Mouse (Mus musculus): ENCODE results near the gene Lrrc32. TPM values are rescaled to one million over a fixed set of nuclear protein-coding genes. Genes with fewer than 3 reads are reported as not detected.

Lrrc32 gene
- polyA plus RNA-seq, 1 experiment from 2014 or later, result 7.2 TPM

DNA sequence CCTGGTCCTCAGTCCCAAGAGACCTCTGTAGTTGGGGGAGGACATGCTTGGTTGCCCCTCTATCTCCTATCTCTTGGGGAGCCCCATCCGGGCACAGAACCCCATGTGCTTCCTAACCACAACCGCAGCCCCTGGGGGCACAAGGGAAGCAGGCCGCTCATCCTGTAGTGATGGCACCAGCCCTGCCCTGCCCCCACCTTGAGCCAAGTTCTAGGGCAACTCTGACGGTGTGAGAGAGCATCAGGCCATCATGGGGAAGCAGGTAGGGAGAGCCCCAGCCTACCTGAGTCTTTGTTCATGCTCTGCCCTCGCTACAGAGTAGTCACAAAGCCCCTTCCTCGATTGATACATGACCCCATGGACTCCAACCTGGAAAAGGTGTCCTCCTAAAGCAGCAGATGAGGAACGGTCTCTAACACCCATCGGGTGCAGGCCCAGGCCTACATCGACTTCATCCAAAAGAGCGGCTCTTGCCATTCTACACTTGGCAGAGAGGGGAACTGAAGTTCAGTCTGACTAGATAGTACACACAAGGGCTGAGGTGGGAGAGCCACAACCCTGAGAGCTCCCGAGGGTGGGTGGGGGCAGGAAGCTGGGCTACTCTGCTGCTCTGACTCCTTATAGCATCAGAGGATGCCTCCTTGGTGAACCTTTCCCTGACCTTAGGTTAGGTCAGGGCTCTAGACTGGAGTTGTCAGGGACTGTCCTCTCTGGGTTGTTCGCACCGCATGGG lies 519 bp upstream of the Lrrc32 start:
- Histone ChIP-seq H3K9ac (no peak overlapping the region), H3K4me2 (no peak overlapping the region; the same call in 1 of the 2 replicates), H3K27me3 (ENCODE audit: insufficient read depth, low read length) (no peaks in the 10 kb centered on the region), H3K27ac (ENCODE audit: low read depth) (no peak overlapping the region), H3K4me3 (ENCODE audit: low read depth, low read length) (no peak overlapping the region), H3K4me1 (ENCODE audit: insufficient read depth) (peaks cover 17% of the 10 kb centered on the region), H3K9me3 (ENCODE audit: low read depth, low read length) (no peaks in the 10 kb centered on the region), H3K36me3 (ENCODE audit: insufficient read depth) (no peaks in the 10 kb centered on the region)
- no peak for TF ChIP-seq CTCF (IDR thresholded peaks at IDR 0.05; ENCODE audit: low read depth)
- ATAC-seq (ENCODE audit: insufficient read depth) (peak; percentile 6; the same call in 1 of the 2 replicates), DNase-seq (no peak)
- whole genome bisulfite sequencing, result 91% methylated on average over 13 of the region's 13 CpGs

DNA sequence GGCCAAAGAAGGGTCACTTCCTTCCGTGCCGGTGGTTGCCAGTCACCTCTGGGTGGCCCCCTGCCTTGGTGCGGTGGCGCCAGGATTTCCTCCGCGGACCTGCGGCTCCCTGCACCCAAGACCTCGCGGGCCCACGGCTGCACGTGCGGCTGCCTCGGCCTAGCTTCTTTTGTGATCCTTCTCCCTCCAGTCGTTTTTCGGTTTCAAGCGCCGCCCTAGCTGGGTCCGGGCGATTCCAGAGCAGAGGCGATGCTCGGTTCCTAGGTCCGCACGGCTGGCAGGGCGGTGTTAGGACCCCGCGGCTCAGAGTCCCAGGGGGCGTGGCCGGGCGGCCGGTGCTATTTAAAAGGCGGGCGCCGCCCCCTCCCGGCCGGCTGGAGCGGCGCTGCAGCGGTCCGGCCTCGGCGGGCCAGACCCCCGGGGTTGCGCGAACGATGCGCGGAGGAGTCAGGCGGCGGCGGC lies 571 bp downstream of the Lrrc32 start:
- Histone ChIP-seq H3K27ac (ENCODE audit: low read depth) (no peak overlapping the region), H3K27me3 (ENCODE audit: insufficient read depth, low read length) (no peaks in the 10 kb centered on the region), H3K9ac (peak overlapping the region; percentile 54), H3K4me3 (ENCODE audit: low read depth, low read length) (peak overlapping the region; percentile 47), H3K4me1 (ENCODE audit: insufficient read depth) (peaks cover 17% of the 10 kb centered on the region), H3K36me3 (ENCODE audit: insufficient read depth) (no peaks in the 10 kb centered on the region), H3K4me2 (peak overlapping the region; percentile 87), H3K9me3 (ENCODE audit: low read depth, low read length) (no peaks in the 10 kb centered on the region)
- TF ChIP-seq CTCF (IDR thresholded peaks at IDR 0.05; ENCODE audit: low read depth), result no peak
- DNase-seq, result peak; percentile 92
- ATAC-seq (ENCODE audit: insufficient read depth), result peak; percentile 85
- WGBS, result under 1% methylated on average over 50 of the region's 50 CpGs

DNA sequence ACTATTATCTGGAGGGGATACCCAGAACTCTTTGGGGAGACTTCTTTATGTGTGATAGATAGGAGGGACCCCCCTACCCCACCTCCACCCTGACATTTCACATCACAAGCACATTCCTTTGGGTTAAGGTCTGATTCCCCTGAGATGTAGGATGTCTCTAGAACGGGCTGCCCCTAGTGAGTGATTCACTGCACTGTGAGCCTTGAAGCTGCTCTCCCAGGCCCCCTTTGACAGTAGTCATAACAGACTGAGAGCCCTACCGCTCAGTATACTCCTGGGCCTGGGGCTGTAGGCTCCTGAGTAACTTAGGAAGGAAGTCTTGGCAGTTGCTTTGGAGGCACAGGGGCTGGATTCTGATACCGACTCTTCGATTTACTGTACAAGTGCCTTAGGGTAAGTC lies 1.2 kb downstream of the Lrrc32 start:
- Histone ChIP-seq H3K9me3 (ENCODE audit: low read depth, low read length) (no peaks in the 10 kb centered on the region), H3K4me1 (ENCODE audit: insufficient read depth) (peaks cover 17% of the 10 kb centered on the region), H3K4me3 (ENCODE audit: low read depth, low read length) (peak overlapping the region; percentile 47), H3K27ac (ENCODE audit: low read depth) (no peak overlapping the region), H3K4me2 (peak overlapping the region; percentile 87), H3K9ac (peak overlapping the region; percentile 54; the same call in 1 of the 2 replicates), H3K27me3 (ENCODE audit: insufficient read depth, low read length) (no peaks in the 10 kb centered on the region), H3K36me3 (ENCODE audit: insufficient read depth) (0 out of 2 replicates have a peak, but pooled peaks cover 5% of the 10 kb centered on the region)
- 49% methylated on average over 4 of the region's 4 CpGs for WGBS
- DNase-seq (peak; percentile 53), ATAC-seq (ENCODE audit: insufficient read depth) (peak; percentile 18; the same call in 1 of the 2 replicates)
- TF ChIP-seq CTCF (IDR thresholded peaks at IDR 0.05; ENCODE audit: low read depth), result 0 out of 2 replicates have a peak, but pooled peaks have one; percentile 6

GRCm38 (mm10) chr7:98490911-98491310 lies 1.8 kb downstream of the Lrrc32 start:
- Histone ChIP-seq H3K9me3 (ENCODE audit: low read depth, low read length) (no peaks in the 10 kb centered on the region), H3K36me3 (ENCODE audit: insufficient read depth) (0 out of 2 replicates have a peak, but pooled peaks cover 8% of the 10 kb centered on the region), H3K27ac (ENCODE audit: low read depth) (no peak overlapping the region), H3K9ac (no peak overlapping the region), H3K4me2 (peak overlapping the region; percentile 87), H3K4me3 (ENCODE audit: low read depth, low read length) (peak overlapping the region; percentile 47), H3K4me1 (ENCODE audit: insufficient read depth) (peaks cover 18% of the 10 kb centered on the region), H3K27me3 (ENCODE audit: insufficient read depth, low read length) (no peaks in the 10 kb centered on the region)
- no peak for TF ChIP-seq CTCF (IDR thresholded peaks at IDR 0.05; ENCODE audit: low read depth)
- DNase-seq (no peak), ATAC-seq (ENCODE audit: insufficient read depth) (no peak)
- 92% methylated on average over 6 of the region's 6 CpGs for WGBS

- no peaks in the 10 kb centered on the region for H3K9me3 ChIP-seq (ENCODE audit: low read depth, low read length)
- DNase-seq (no peak), ATAC-seq (ENCODE audit: insufficient read depth) (no peak)
- no peak overlapping the region for H3K9ac ChIP-seq
- H3K36me3 ChIP-seq (ENCODE audit: insufficient read depth), result 0 out of 2 replicates have a peak, but pooled peaks cover 8% of the 10 kb centered on the region
- WGBS, result 57% methylated on average over 9 of the region's 9 CpGs
- no peak for TF ChIP-seq CTCF (IDR thresholded peaks at IDR 0.05; ENCODE audit: low read depth)
- no peaks in the 10 kb centered on the region for H3K27me3 ChIP-seq (ENCODE audit: insufficient read depth, low read length)
- H3K27ac ChIP-seq (ENCODE audit: low read depth), result no peak overlapping the region
- H3K4me1 ChIP-seq (ENCODE audit: insufficient read depth), result peaks cover 17% of the 10 kb centered on the region
- H3K4me2 ChIP-seq, result peak overlapping the region; percentile 87; the same call in 1 of the 2 replicates
- peak overlapping the region; percentile 47; the same call in 1 of the 2 replicates for H3K4me3 ChIP-seq (ENCODE audit: low read depth, low read length)
Observed at GRCm38 (mm10) chr7:98491451-98492200, 2.5 kb downstream of the Lrrc32 start.

- no peaks in the 10 kb centered on the region for H3K9me3 ChIP-seq (ENCODE audit: low read depth, low read length)
- no peak overlapping the region for H3K27ac ChIP-seq (ENCODE audit: low read depth)
- TF ChIP-seq CTCF (IDR thresholded peaks at IDR 0.05; ENCODE audit: low read depth), result no peak
- no peak overlapping the region for H3K9ac ChIP-seq
- no peaks in the 10 kb centered on the region for H3K27me3 ChIP-seq (ENCODE audit: insufficient read depth, low read length)
- no peak for ATAC-seq (ENCODE audit: insufficient read depth)
- 69% methylated on average over 5 of the region's 5 CpGs for WGBS
- DNase-seq, result no peak
- no peak overlapping the region; the same call in 1 of the 2 replicates for H3K4me2 ChIP-seq
- 0 out of 2 replicates have a peak overlapping the region, but pooled peaks have one; percentile 6 for H3K4me3 ChIP-seq (ENCODE audit: low read depth, low read length)
- peaks cover 16% of the 10 kb centered on the region for H3K4me1 ChIP-seq (ENCODE audit: insufficient read depth)
- 0 out of 2 replicates have a peak, but pooled peaks cover 8% of the 10 kb centered on the region for H3K36me3 ChIP-seq (ENCODE audit: insufficient read depth)
Observed at GRCm38 (mm10) chr7:98492331-98492730, 3.2 kb downstream of the Lrrc32 start.

Data from lung, embryonic 14.5 days (tissue).